Mouse (Mus musculus) cerebellum, adult 2 months (tissue): ENCODE results near the gene Tepp.

Experiments used
- CTCF ChIP-seq: fragments of 200-500 bp; IDR thresholded peaks from 2 replicates; pipeline ENCODE4 v1.5.1; 2011; ENCODE audit warnings: low read depth, mild to moderate bottlenecking, control low read depth, low read length, moderate library complexity, borderline replicate concordance; ENCODE audit not compliant: insufficient read depth
- POLR2A ChIP-seq: fragments of 200-500 bp; IDR thresholded peaks from 2 replicates; pipeline ENCODE4 v1.6.1; 2011; ENCODE audit warnings: low read length, control low read depth, borderline replicate concordance; ENCODE audit not compliant: insufficient read depth

DNA sequence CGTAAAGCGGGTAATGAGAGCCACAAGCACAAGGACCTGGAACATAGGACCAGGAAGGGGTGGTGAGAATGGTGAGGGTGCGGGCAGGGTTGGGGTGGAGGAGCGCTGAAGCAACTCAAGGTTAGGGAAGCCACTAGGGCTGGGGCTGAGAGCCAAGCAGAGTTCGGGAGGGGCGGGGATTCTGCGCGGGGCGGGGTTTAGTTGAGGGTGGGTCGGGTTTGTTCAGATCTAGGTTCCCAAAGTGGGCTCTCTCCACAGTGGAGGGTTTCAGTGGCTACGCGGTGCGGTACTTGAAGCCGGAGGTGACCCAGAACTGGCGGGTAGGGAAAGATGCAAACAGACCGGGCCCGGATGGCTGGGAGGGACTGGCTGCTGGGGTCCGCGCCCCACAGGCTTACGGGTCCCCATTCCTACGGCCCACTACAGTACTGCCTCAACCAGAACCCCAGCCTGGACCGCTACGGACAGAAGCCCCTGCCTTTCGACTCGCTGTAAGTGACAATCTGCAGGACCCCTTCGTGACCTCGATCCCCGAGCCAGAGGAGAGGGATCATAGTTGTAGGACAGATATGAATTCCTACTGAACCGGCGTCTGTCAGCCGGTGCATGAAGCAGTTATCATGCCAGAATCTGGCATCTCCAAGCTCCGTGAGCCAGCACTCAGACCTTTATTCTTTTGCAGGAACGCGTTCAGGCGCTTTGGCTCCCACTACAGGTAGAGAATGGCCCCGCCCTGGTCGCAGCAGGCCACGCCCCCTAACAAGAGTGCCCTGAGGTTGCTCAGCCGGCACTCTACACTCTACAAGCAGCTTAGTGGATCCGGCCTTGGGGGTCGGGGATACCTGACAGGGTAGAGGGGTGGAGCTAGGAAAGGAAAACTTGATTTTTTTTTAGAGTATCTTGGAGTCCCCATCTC, 10.1 kb downstream of the Tepp start:
- TF ChIP-seq CTCF = no peak
- no peak for TF ChIP-seq POLR2A
